Mouse (Mus musculus) G1E-ER4 (cell line): ENCODE measurements around the gene BC030867. TPM values are rescaled to one million over a fixed set of nuclear protein-coding genes. Genes with fewer than 3 reads are reported as not detected.

Experiments
- GATA1 ChIP-seq: IDR thresholded peaks from one replicate; pipeline ENCODE4 v1.8.0; 2012; ENCODE audit warnings: low read length, inconsistent platforms
- polyA plus RNA-seq: library from polyadenylated mRNA; stranded (reverse); fragments of >175 nt; gene quantifications from 2 replicates; pipeline ENCODE4 v1.2.3, GENCODE M21; 2012

The BC030867 gene
- polyA plus RNA-seq, 1 experiment = 4.7 TPM

GRCm38 (mm10) chr11:102229331-102229953 lies 19.2 kb upstream of the BC030867 start:
- no peak for TF ChIP-seq GATA1

GRCm38 (mm10) chr11:102230006-102230741 lies 18.5 kb upstream of the BC030867 start, which contains the start of gene Hdac5:
TSS of gene Hdac5 (minus strand) at chr11:102230166.
- no peak for TF ChIP-seq GATA1

- TF ChIP-seq GATA1 = no peak
Measured at GRCm38 (mm10) chr11:102236022-102236421, 12.7 kb upstream of the BC030867 start.

- TF ChIP-seq GATA1 = no peak
Measured at GRCm38 (mm10) chr11:102240636-102241035, 8.0 kb upstream of the BC030867 start.

GRCm38 (mm10) chr11:102241246-102241645 lies 7.4 kb upstream of the BC030867 start:
- TF ChIP-seq GATA1 = no peak

GRCm38 (mm10) chr11:102241874-102242273 lies 6.8 kb upstream of the BC030867 start:
- no peak for TF ChIP-seq GATA1

- TF ChIP-seq GATA1 = no peak
Measured at GRCm38 (mm10) chr11:102244926-102245449, 3.7 kb upstream of the BC030867 start.

- TF ChIP-seq GATA1 = no peak
Measured at GRCm38 (mm10) chr11:102245581-102246272, 3.0 kb upstream of the BC030867 start.

- TF ChIP-seq GATA1 = no peak
Measured at GRCm38 (mm10) chr11:102246273-102246635, 2.4 kb upstream of the BC030867 start.

- no peak for TF ChIP-seq GATA1
Measured at GRCm38 (mm10) chr11:102246871-102247270, 1.8 kb upstream of the BC030867 start.

GRCm38 (mm10) chr11:102249351-102250090 lies 839 bp downstream of the BC030867 start:
- TF ChIP-seq GATA1 = no peak

- no peak for TF ChIP-seq GATA1
Measured at GRCm38 (mm10) chr11:102257514-102257913, 8.8 kb downstream of the BC030867 start.

GRCm38 (mm10) chr11:102258095-102258494 lies 9.4 kb downstream of the BC030867 start:
- TF ChIP-seq GATA1 = no peak

- no peak for TF ChIP-seq GATA1
Measured at GRCm38 (mm10) chr11:102258521-102258920, 9.8 kb downstream of the BC030867 start.

- TF ChIP-seq GATA1 = no peak
Measured at GRCm38 (mm10) chr11:102263211-102263610, 14.5 kb downstream of the BC030867 start.

GRCm38 (mm10) chr11:102265816-102266215 lies 17.1 kb downstream of the BC030867 start:
- no peak for TF ChIP-seq GATA1
